Mouse (Mus musculus): ENCODE measurements around the gene Sec31b. TPM values are rescaled to one million over a fixed set of nuclear protein-coding genes. Genes with fewer than 3 reads are reported as not detected.

The Sec31b gene
- total and polyA plus RNA-seq, 3 experiments: 0.12 to 1.2 TPM; not detected in 1

DNA sequence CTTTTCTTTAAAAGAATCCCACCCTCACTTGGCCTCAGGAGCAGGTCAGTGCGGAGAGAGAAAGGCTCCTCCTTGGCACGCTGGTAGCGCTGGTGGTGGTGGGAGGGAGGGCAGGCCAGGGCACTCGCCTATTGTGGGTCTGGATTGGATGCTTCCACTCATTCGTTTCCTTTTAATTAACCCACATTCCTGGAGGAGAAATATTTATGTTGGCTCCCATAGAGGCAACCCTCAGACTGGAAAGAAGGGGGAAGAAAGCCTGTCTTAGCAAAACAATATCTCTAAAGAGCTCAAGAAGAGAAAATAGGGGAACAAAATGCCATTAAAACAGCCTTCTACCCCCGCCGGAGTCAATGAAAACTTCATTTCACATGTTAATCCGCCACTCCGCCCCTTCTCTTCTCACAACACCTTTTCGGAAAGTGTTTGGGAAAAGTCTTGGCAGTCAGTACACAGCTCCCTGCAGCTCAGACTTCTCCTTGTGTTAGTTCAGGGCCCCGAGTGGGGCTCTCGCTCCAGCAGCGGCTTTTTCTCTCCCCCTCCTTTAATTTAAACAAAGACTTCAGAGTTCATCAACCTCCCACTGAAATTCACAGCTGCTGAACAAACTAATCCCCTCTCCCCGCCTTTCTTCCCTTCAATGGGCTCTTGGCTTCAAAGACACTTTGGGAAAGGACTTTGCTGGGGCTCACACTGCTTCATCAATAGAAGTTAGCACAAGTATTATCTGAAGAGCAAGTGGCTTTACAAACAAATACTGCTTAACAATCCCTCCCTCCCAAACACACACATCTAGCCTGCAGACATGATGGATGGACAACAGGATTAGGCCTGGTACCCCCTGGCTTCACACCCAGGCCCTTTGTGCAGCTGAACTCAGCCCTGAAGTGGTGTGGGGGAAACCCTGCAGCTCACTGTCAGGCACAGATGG, 30.9 kb downstream of the Sec31b start:
- H3K36me3 ChIP-seq (ENCODE audit: control insufficient read depth in 1 of 2, insufficient read depth in 2 of 2, low read length in 2 of 2): no peaks in the 10 kb centered on the region
- H3K27ac ChIP-seq (ENCODE audit: control insufficient read depth, low read depth, low read length): no peak overlapping the region
- H3K9ac ChIP-seq (ENCODE audit: control insufficient read depth, low read depth, low read length, poor library complexity, severe bottlenecking): no peak overlapping the region
- DNase-seq (ENCODE audit: low read depth, low spot score): no peak
- TF ChIP-seq JUND (IDR thresholded peaks at IDR 0.05; ENCODE audit: low read depth, low read length): no peak
- no peak for TF ChIP-seq MAX (IDR thresholded peaks at IDR 0.05; ENCODE audit: low read length)
- TF ChIP-seq NRF1 (IDR thresholded peaks at IDR 0.05; ENCODE audit: insufficient read depth, low read depth, low read length, poor library complexity, severe bottlenecking): no peak
- no peak for TF ChIP-seq MAFK (IDR thresholded peaks at IDR 0.05; ENCODE audit: borderline replicate concordance, low read depth, low read length)
- TF ChIP-seq CHD1 (IDR thresholded peaks at IDR 0.05; ENCODE audit: low read depth, low read length): no peak
- TF ChIP-seq CHD2 (IDR thresholded peaks at IDR 0.05; ENCODE audit: low read length): no peak
- no peak for TF ChIP-seq MYC (IDR thresholded peaks at IDR 0.05; ENCODE audit: low read depth, low read length)
- TF ChIP-seq ZKSCAN1 (IDR thresholded peaks at IDR 0.05; ENCODE audit: low read depth, low read length): no peak
- no peak for TF ChIP-seq GABPA (IDR thresholded peaks at IDR 0.05; ENCODE audit: low read depth, low read length)
- no peak for TF ChIP-seq CTCF (IDR thresholded peaks at IDR 0.05 in 2 of 3, conservative IDR thresholded peaks at IDR 0.05 in 1 of 3; ENCODE audit: control insufficient read depth in 1 of 3, insufficient read depth in 1 of 3, low read depth in 2 of 3, low read length in 3 of 3, poor library complexity in 1 of 3, severe bottlenecking in 1 of 3)
- no peak for TF ChIP-seq SMC3 (IDR thresholded peaks at IDR 0.05; ENCODE audit: low read depth, low read length)
- no peak for TF ChIP-seq ZNF384 (IDR thresholded peaks at IDR 0.05; ENCODE audit: low read depth, low read length)
- no peak for TF ChIP-seq NELFE (IDR thresholded peaks at IDR 0.05; ENCODE audit: low read depth, low read length)
- no peak for TF ChIP-seq POLR2AphosphoS2 (IDR thresholded peaks at IDR 0.05; ENCODE audit: low read length)
- no peak for TF ChIP-seq TBP (IDR thresholded peaks at IDR 0.05; ENCODE audit: low read depth, low read length)
- TF ChIP-seq TAL1 (IDR thresholded peaks at IDR 0.05; ENCODE audit: low read length): no peak
- no peaks in the 10 kb centered on the region for H3K4me1 ChIP-seq (ENCODE audit: control insufficient read depth in 1 of 2, insufficient read depth in 2 of 2, low read length in 2 of 2)
- no peaks in the 10 kb centered on the region for H3K79me2 ChIP-seq (ENCODE audit: control insufficient read depth, insufficient read depth, low read length, poor library complexity)
- H3K9me3 ChIP-seq (replicated peaks; ENCODE audit: insufficient read depth, low read length): no peaks in the 10 kb centered on the region
- no peaks in the 10 kb centered on the region; a peak in 1 of 4 replicates for H3K27me3 ChIP-seq (ENCODE audit: control insufficient read depth in 1 of 2, insufficient read depth in 2 of 2, low read length in 2 of 2)
- H3K4me3 ChIP-seq (ENCODE audit: control insufficient read depth in 1 of 2, insufficient read depth in 1 of 2, low read depth in 2 of 2, low read length in 2 of 2): no peak overlapping the region

GRCm38 (mm10) chr19:44513921-44514482, 31.7 kb downstream of the Sec31b start:
- H3K27ac ChIP-seq (ENCODE audit: control insufficient read depth, low read depth, low read length): no peak overlapping the region
- H3K9me3 ChIP-seq (replicated peaks; ENCODE audit: insufficient read depth, low read length): no peaks in the 10 kb centered on the region
- H3K27me3 ChIP-seq (ENCODE audit: control insufficient read depth in 1 of 2, insufficient read depth in 2 of 2, low read length in 2 of 2): no peaks in the 10 kb centered on the region; a peak in 1 of 4 replicates
- H3K4me3 ChIP-seq (ENCODE audit: control insufficient read depth in 1 of 2, insufficient read depth in 1 of 2, low read depth in 2 of 2, low read length in 2 of 2): no peak overlapping the region
- no peak for TF ChIP-seq CTCF (IDR thresholded peaks at IDR 0.05 in 2 of 3, conservative IDR thresholded peaks at IDR 0.05 in 1 of 3; ENCODE audit: control insufficient read depth in 1 of 3, insufficient read depth in 1 of 3, low read depth in 2 of 3, low read length in 3 of 3, poor library complexity in 1 of 3, severe bottlenecking in 1 of 3)
- TF ChIP-seq POLR2A (IDR thresholded peaks at IDR 0.05; ENCODE audit: control insufficient read depth in 1 of 2, insufficient read depth in 1 of 2, low read depth in 1 of 2, low read length in 2 of 2, poor library complexity in 1 of 2): no peak
- TF ChIP-seq CHD2 (IDR thresholded peaks at IDR 0.05; ENCODE audit: low read length): no peak
- no peak for TF ChIP-seq GABPA (IDR thresholded peaks at IDR 0.05; ENCODE audit: low read depth, low read length)
- no peak for TF ChIP-seq ZKSCAN1 (IDR thresholded peaks at IDR 0.05; ENCODE audit: low read depth, low read length)
- TF ChIP-seq SMC3 (IDR thresholded peaks at IDR 0.05; ENCODE audit: low read depth, low read length): no peak
- no peak for TF ChIP-seq JUND (IDR thresholded peaks at IDR 0.05; ENCODE audit: low read depth, low read length)
- TF ChIP-seq USF2 (IDR thresholded peaks at IDR 0.05; ENCODE audit: borderline replicate concordance in 1 of 2, insufficient read depth in 1 of 2, low read depth in 1 of 2, low read length in 2 of 2): no peak
- TF ChIP-seq E2F4 (IDR thresholded peaks at IDR 0.05; ENCODE audit: borderline replicate concordance, low read depth, low read length): no peak
- no peak for TF ChIP-seq SIN3A (IDR thresholded peaks at IDR 0.05; ENCODE audit: low read length)
- TF ChIP-seq ZMIZ1 (IDR thresholded peaks at IDR 0.05; ENCODE audit: low read depth, low read length): no peak
- no peak for TF ChIP-seq ELF1 (IDR thresholded peaks at IDR 0.05; ENCODE audit: low read depth, low read length)
- H3K36me3 ChIP-seq (ENCODE audit: control insufficient read depth in 1 of 2, insufficient read depth in 2 of 2, low read length in 2 of 2): no peaks in the 10 kb centered on the region
- no peaks in the 10 kb centered on the region for H3K4me1 ChIP-seq (ENCODE audit: control insufficient read depth in 1 of 2, insufficient read depth in 2 of 2, low read length in 2 of 2)
- no peaks in the 10 kb centered on the region for H3K79me2 ChIP-seq (ENCODE audit: control insufficient read depth, insufficient read depth, low read length, poor library complexity)
- no peak overlapping the region for H3K9ac ChIP-seq (ENCODE audit: control insufficient read depth, low read depth, low read length, poor library complexity, severe bottlenecking)
- DNase-seq (ENCODE audit: low read depth, low spot score): no peak

Data from MEL (cell line).